Mouse (Mus musculus): ENCODE data around the gene Slain1. TPM values are rescaled to one million over a fixed set of nuclear protein-coding genes. Genes with fewer than 3 reads are reported as not detected.

The Slain1 gene
- polyA plus RNA-seq, 1 experiment = not detected

DNA sequence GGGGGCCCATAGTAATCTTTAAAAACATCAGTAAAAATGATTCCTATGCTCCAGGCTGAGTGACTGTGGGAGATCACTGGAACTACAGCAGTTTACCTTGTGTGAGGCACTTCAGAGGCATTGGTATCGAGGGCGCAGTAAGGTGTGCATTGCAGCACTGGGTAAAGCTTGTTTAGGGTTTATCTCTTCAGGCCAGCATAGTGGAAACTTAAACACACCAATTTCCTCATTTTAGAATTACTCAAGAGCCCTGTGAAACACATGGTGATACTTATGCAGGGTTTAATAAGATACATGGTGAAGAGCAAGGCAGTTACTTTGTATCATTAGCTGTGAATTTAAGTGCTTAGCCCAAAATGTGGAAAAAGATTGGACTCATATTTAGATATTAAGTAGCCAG lies 37.0 kb downstream of the Slain1 start:
- no peak for TF ChIP-seq MYOD1 (IDR thresholded peaks at IDR 0.05; ENCODE audit: control insufficient read depth, insufficient read length, low read depth)
- no peak for TF ChIP-seq MYOG (IDR thresholded peaks at IDR 0.05; ENCODE audit: control insufficient read depth, extremely low read depth, insufficient read length)
- TF ChIP-seq USF1 (IDR thresholded peaks at IDR 0.05; ENCODE audit: low read depth) = no peak
- no peak for TF ChIP-seq CEBPB (IDR thresholded peaks at IDR 0.05; ENCODE audit: low read depth)
- no peak for TF ChIP-seq FOSL1 (IDR thresholded peaks at IDR 0.05; ENCODE audit: insufficient read depth, low read length, poor library complexity, severe bottlenecking)
- no peaks in the 10 kb centered on the region for H3K79me2 ChIP-seq (ENCODE audit: control insufficient read depth, insufficient read depth)
- H3K27me3 ChIP-seq (ENCODE audit: control insufficient read depth, insufficient read depth, insufficient read length) = no peaks in the 10 kb centered on the region
- H3K79me3 ChIP-seq (ENCODE audit: low read depth) = no peaks in the 10 kb centered on the region
- no peak overlapping the region for H3ac ChIP-seq (ENCODE audit: control insufficient read depth, insufficient read length, low read depth)
- H3K36me3 ChIP-seq (ENCODE audit: control insufficient read depth, insufficient read depth) = no peaks in the 10 kb centered on the region
- no peak overlapping the region for H3K4me3 ChIP-seq (ENCODE audit: insufficient read depth, poor library complexity, severe bottlenecking)

DNA sequence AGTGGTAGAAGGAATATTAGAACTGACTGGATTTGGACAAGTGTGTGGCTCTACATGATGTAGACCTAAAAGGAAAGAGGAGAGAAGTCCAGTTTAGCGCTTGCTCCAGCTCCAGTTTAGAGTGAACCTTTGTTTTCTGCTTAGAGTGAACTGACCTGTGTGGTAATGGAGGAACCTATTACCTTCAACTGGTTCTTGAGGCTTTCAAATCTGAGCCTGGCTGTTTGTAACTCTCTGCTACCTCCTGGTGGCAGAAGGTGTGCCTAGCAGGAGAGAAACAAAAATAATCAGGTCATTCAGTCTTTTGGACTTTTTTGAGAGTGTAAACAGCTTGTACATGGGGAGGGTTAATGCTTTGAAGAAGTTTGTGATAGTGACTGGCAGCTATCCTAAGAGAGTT lies 44.3 kb downstream of the Slain1 start:
- Histone ChIP-seq H3K79me2 (ENCODE audit: control insufficient read depth, insufficient read depth) (no peaks in the 10 kb centered on the region), H3K27me3 (ENCODE audit: control insufficient read depth, insufficient read depth, insufficient read length) (no peaks in the 10 kb centered on the region), H3K79me3 (ENCODE audit: low read depth) (no peaks in the 10 kb centered on the region), H3K36me3 (ENCODE audit: control insufficient read depth, insufficient read depth) (no peaks in the 10 kb centered on the region), H3ac (ENCODE audit: control insufficient read depth, insufficient read length, low read depth) (no peak overlapping the region), H3K4me3 (ENCODE audit: insufficient read depth, poor library complexity, severe bottlenecking) (no peak overlapping the region)
- TF ChIP-seq MAX (IDR thresholded peaks at IDR 0.05) (no peak), FOSL1 (IDR thresholded peaks at IDR 0.05; ENCODE audit: insufficient read depth, low read length, poor library complexity, severe bottlenecking) (no peak), CTCF (IDR thresholded peaks at IDR 0.05; ENCODE audit: control insufficient read depth, insufficient read depth, insufficient read length) (peak; percentile 1)

DNA sequence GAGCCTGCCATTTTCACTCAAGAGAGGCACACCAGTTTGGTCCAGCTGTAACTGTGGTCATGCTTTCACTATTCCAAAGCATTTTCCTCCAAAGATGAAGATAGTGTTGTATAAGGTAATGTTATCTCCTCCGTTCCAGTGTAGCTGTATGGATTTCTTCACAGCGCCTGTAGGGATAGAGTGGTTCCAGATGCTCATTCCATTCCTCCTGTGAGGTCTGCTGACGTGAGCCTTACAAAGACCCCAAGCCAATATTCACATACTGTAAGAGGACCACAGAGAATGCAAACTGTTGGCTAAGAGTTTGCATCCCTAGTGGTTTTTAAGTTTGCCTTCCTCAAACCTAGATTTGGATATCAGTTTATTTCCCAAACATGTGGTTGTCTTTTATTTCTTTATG lies 45.6 kb downstream of the Slain1 start:
- Histone ChIP-seq H3K79me3 (ENCODE audit: low read depth) (no peaks in the 10 kb centered on the region), H3K4me3 (ENCODE audit: insufficient read depth, poor library complexity, severe bottlenecking) (no peak overlapping the region), H3ac (ENCODE audit: control insufficient read depth, insufficient read length, low read depth) (no peak overlapping the region), H3K27me3 (ENCODE audit: control insufficient read depth, insufficient read depth, insufficient read length) (no peaks in the 10 kb centered on the region), H3K36me3 (ENCODE audit: control insufficient read depth, insufficient read depth) (no peaks in the 10 kb centered on the region), H3K79me2 (ENCODE audit: control insufficient read depth, insufficient read depth) (no peaks in the 10 kb centered on the region)
- no peak for TF ChIP-seq USF1 (IDR thresholded peaks at IDR 0.05; ENCODE audit: low read depth)
- no peak for TF ChIP-seq MYOD1 (IDR thresholded peaks at IDR 0.05; ENCODE audit: control insufficient read depth, insufficient read length, low read depth)
- no peak for TF ChIP-seq MYOG (IDR thresholded peaks at IDR 0.05; ENCODE audit: control insufficient read depth, extremely low read depth, insufficient read length)
- TF ChIP-seq CEBPB (IDR thresholded peaks at IDR 0.05; ENCODE audit: low read depth) = no peak
- TF ChIP-seq CTCF (IDR thresholded peaks at IDR 0.05; ENCODE audit: control insufficient read depth, insufficient read depth, insufficient read length) = no peak
- TF ChIP-seq FOSL1 (IDR thresholded peaks at IDR 0.05; ENCODE audit: insufficient read depth, low read length, poor library complexity, severe bottlenecking) = no peak

DNA sequence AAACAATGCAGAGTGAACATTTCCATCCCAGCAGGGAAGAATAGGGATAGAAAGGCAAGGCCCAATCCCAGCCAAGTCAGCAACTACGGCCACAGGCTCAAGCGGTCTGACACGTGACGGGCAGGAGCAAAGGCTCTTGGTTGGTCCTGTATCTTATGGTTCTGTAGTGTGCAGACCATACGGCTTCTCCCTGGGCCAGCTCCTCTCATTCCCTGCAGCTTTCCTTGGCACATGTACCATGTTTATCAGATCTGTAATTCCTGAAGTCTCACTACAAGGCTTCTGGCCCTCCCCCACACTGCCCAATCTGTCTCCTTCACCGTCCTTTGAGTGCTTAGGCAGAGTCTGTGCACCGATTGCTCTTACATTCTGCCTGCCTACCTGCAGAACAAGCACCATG lies 47.1 kb downstream of the Slain1 start:
- no peaks in the 10 kb centered on the region for H3K79me3 ChIP-seq (ENCODE audit: low read depth)
- H3K27me3 ChIP-seq (ENCODE audit: control insufficient read depth, insufficient read depth, insufficient read length) = no peaks in the 10 kb centered on the region

DNA sequence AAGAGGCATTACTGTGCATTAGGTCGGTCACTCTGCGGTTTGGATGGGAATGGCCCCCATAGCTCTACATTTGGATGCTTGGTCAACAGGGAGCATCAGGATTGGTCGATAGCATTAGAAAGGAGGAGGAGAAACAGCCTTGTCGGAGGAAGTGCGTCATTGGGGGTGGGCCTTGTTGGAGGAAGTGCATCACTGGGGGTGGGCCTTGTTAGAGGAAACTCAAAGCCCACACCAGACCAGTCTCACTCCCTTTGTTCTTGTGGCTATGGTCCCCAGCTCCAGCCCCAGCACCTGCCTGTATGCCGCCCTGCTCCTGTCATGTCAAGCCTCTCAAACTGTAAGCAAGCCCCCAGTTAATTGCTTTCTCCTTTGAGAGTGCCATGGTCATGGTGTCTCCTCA lies 49.3 kb downstream of the Slain1 start:
- H3K79me3 ChIP-seq (ENCODE audit: low read depth) = no peaks in the 10 kb centered on the region
- H3K79me2 ChIP-seq (ENCODE audit: control insufficient read depth, insufficient read depth) = no peaks in the 10 kb centered on the region
- no peaks in the 10 kb centered on the region for H3K27me3 ChIP-seq (ENCODE audit: control insufficient read depth, insufficient read depth, insufficient read length)
- TF ChIP-seq USF1 (IDR thresholded peaks at IDR 0.05; ENCODE audit: low read depth) (no peak), MYOG (IDR thresholded peaks at IDR 0.05; ENCODE audit: control insufficient read depth, extremely low read depth, insufficient read length) (no peak), MYOD1 (IDR thresholded peaks at IDR 0.05; ENCODE audit: control insufficient read depth, insufficient read length, low read depth) (no peak), FOSL1 (IDR thresholded peaks at IDR 0.05; ENCODE audit: insufficient read depth, low read length, poor library complexity, severe bottlenecking) (no peak)
- H3K4me3 ChIP-seq (ENCODE audit: insufficient read depth, poor library complexity, severe bottlenecking) = no peak overlapping the region
- no peak overlapping the region for H3ac ChIP-seq (ENCODE audit: control insufficient read depth, insufficient read length, low read depth)
- no peaks in the 10 kb centered on the region for H3K36me3 ChIP-seq (ENCODE audit: control insufficient read depth, insufficient read depth)

More for the DNA sequence above, 47.1 kb downstream of the Slain1 start:
- Histone ChIP-seq H3K4me3 (ENCODE audit: insufficient read depth, poor library complexity, severe bottlenecking) (no peak overlapping the region), H3ac (ENCODE audit: control insufficient read depth, insufficient read length, low read depth) (no peak overlapping the region), H3K79me2 (ENCODE audit: control insufficient read depth, insufficient read depth) (no peaks in the 10 kb centered on the region), H3K36me3 (ENCODE audit: control insufficient read depth, insufficient read depth) (no peaks in the 10 kb centered on the region)
- no peak for TF ChIP-seq MAX (IDR thresholded peaks at IDR 0.05)
- no peak for TF ChIP-seq CTCF (IDR thresholded peaks at IDR 0.05; ENCODE audit: control insufficient read depth, insufficient read depth, insufficient read length)
- TF ChIP-seq FOSL1 (IDR thresholded peaks at IDR 0.05; ENCODE audit: insufficient read depth, low read length, poor library complexity, severe bottlenecking) = no peak
- no peak for TF ChIP-seq USF1 (IDR thresholded peaks at IDR 0.05; ENCODE audit: low read depth)
- no peak for TF ChIP-seq CEBPB (IDR thresholded peaks at IDR 0.05; ENCODE audit: low read depth)
- no peak for TF ChIP-seq MYOG (IDR thresholded peaks at IDR 0.05; ENCODE audit: control insufficient read depth, extremely low read depth, insufficient read length)
- TF ChIP-seq MYOD1 (IDR thresholded peaks at IDR 0.05; ENCODE audit: control insufficient read depth, insufficient read length, low read depth) = no peak

DNA sequence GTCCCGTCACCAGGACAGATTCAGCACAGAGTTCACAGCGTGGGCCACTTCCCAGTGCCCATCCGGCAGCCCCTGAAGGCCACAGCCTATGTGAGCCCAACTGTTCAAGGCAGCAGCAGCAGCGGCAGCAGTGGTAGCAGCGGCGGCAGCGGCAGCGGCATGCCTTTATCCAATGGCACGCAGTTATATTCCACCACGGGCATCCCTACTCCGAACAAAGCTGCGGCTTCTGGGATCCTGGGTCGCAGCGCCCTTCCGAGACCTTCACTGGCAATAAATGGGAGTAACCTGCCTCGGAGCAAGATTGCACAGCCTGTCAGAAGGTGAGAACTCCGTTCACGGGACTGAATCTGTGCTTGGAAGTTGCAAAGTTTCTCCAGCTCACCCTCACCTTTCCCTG lies 52.5 kb downstream of the Slain1 start:
- Histone ChIP-seq H3K4me3 (ENCODE audit: insufficient read depth, poor library complexity, severe bottlenecking) (no peak overlapping the region), H3K79me3 (ENCODE audit: low read depth) (no peaks in the 10 kb centered on the region), H3K27me3 (ENCODE audit: control insufficient read depth, insufficient read depth, insufficient read length) (no peaks in the 10 kb centered on the region), H3K36me3 (ENCODE audit: control insufficient read depth, insufficient read depth) (no peaks in the 10 kb centered on the region), H3K79me2 (ENCODE audit: control insufficient read depth, insufficient read depth) (no peaks in the 10 kb centered on the region), H3ac (ENCODE audit: control insufficient read depth, insufficient read length, low read depth) (no peak overlapping the region)
- TF ChIP-seq USF1 (IDR thresholded peaks at IDR 0.05; ENCODE audit: low read depth) = no peak

Measured in C2C12 (cell line).